Mouse (Mus musculus): ENCODE data around the gene Eif3d.

GRCm38 (mm10) chr15:77933222-77933621 is 37.4 kb downstream of the Eif3d start:
- no peak for TF ChIP-seq CTCF (IDR thresholded peaks at IDR 0.05; ENCODE audit: low read depth, low read length)
- TF ChIP-seq POLR2A (IDR thresholded peaks at IDR 0.05; ENCODE audit: insufficient read depth, low read length) = no peak
- no peak for TF ChIP-seq EP300 (IDR thresholded peaks at IDR 0.05; ENCODE audit: insufficient read depth, low read depth, low read length)

All from ES-Bruce4 (cell line).